Mouse (Mus musculus): Measurements from ENCODE around the gene Uvrag.

The Uvrag gene

DNA sequence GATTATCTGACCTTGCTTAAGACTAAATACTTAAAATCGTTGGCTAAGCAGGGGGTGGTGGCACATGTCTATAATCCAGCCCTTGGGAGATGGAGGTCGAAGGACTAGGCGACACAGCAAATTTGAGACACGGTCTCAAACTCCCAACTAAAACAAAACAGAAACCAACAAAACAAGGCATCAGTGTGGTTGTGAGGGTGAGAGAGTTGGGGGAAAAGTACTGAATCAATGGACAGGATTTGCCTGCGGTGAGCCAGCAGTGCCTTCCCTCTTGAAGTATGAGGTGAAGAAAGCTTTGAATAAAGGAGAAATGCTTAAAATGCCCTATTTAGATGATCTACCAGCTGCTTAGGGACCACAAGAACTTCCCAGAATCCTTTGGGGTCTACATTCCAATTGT lies 247.8 kb downstream of the Uvrag start:
- DNase-seq (ENCODE audit: extremely low spot score) = no peak

- no peak for DNase-seq (ENCODE audit: extremely low spot score)
Observed at GRCm38 (mm10) chr7:98889211-98889610, 251.7 kb downstream of the Uvrag start.

- no peak for DNase-seq (ENCODE audit: extremely low spot score)
Observed at GRCm38 (mm10) chr7:98888810-98889209, 252.1 kb downstream of the Uvrag start.

DNA sequence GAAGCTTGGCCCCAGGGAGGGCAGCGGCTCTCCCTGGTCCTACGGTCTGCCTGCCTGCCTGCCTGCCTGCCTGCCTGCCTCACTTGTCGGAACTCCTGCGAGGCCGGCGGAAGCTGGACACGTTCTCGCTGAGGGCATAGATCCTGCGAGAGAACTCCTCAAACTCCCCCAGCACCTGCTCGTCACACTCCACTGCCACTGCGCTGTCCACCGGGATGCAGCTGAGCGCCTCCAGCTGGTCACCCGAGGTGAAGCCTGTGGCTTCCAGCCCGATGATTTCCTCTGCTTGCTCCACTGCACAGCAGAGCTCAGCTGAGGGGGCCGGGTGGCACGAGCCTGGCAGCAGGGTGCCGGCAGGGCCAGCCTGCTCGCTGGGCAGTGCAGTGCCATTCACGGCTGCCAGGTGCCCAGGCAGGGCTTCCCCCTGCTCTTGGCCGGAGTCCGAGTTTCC lies 253.1 kb downstream of the Uvrag start:
- DNase-seq (ENCODE audit: extremely low spot score) = no peak

DNA sequence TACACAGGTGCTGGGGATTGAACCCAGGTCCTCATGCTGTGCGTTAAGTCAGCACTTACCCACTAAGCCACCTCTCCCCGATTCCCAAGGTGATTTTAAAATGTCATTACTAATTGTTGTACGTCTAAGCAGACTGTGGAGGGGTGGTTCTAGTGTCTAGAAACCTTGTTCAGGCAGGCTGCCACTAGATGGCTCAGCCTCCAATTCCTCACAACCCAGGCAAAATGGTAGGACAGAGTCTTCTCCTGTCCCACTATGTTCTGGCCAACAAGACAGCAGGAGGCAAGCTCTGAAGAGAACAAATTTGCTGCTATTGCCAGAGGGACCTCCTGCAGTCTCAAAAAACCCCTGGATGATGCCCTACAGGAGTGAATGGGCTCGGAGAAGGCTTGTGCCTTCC lies 259.1 kb downstream of the Uvrag start:
- no peak for DNase-seq (ENCODE audit: extremely low spot score)

GRCm38 (mm10) chr7:98879176-98879575 lies 261.8 kb downstream of the Uvrag start:
- no peak for DNase-seq (ENCODE audit: extremely low spot score)

DNA sequence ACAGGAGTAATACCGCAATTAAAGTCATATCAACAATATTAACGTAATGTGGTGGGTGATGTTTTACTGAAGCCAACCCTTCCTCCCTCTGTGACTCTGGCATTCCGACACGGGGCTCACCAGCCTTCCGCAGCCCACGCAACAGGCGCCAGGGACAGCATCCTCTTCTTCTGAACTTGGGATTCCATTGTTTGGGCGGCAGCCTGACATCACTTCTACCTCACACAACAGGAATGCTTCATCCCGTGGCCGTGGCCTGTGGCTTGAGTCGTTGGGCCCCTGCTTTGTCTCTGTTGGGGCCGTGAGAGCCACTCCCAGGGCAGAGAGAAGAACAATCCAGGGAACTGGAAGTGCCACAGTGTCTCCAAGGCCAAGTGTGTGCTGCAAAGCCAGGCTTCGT lies 264.8 kb downstream of the Uvrag start:
- no peak for DNase-seq (ENCODE audit: extremely low spot score)

DNA sequence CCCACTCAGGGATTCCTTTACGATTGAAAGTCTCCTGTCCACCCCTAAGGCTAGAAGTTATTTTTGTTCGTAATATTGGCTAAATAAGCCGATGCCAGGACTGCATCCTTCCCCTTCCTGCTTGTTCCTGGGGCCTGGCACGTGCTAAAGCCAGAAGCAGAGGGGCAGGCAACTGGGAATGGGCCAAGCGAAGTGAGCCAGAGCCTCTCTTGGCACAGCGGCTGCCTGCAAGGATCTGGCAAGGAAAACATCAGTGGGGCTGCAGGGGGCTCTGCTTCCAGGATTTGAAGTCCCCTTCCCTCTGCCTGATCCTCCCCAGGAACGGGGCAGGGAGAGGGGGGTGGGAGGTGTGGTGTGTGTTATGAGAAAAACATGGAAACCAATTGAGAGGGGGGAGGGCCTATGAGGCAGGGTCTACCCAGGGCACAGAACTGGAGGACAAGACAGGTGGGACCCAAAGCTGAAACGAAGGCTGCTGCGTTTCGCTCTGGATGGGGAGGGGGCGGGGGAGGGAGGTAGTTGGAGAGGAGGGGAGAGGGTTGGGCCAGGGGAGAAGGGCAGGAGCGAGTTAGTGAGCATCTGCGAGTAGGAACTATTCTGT lies 265.5 kb downstream of the Uvrag start:
- DNase-seq (ENCODE audit: extremely low spot score) = no peak

DNA sequence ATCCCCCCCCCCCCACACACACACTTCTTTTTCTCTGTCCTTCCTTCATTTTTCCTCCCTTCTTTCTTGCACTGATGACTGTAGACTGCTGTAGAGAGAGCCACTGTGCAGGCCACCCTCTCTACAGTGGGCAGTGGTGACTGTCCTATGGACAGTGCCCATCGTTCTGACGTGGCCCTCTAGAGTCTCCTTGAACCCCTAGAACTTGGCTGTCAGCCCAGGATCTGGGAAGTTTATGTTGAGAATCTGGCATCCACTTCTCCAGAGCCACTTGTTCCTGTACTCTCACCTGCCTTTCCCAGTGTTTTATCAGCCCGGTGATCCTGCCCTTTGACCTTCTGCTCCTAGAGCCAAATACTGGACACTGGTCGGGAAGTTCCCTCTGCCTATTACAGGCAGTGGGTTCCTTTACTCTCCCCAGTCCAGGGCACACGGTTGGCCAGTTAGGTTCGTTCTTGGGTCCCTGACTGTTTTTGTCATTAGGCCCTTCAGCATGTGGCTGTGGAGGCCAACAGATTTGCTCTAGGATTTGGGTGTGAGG lies 266.5 kb downstream of the Uvrag start:
- DNase-seq (ENCODE audit: extremely low spot score) = no peak

DNA sequence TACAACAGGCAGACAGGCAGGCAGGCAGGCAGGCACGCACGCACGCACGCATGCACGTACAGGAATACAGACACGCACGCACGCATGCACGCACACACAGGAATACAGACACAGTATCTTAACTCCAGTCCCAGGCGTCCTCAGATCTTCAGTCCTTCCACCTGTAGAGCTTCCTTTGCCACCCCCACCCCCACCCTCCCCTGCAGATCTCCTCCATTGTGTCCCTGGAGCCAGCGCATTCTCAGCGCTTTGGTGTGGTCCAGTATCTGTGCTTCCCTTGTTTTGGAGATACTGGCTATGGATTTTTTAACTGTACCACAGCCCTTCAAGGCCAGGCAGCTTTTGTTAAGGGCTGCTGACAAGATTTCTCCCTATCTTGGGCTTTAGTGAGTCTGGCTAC lies 267.6 kb downstream of the Uvrag start:
- DNase-seq (ENCODE audit: extremely low spot score) = no peak

DNA sequence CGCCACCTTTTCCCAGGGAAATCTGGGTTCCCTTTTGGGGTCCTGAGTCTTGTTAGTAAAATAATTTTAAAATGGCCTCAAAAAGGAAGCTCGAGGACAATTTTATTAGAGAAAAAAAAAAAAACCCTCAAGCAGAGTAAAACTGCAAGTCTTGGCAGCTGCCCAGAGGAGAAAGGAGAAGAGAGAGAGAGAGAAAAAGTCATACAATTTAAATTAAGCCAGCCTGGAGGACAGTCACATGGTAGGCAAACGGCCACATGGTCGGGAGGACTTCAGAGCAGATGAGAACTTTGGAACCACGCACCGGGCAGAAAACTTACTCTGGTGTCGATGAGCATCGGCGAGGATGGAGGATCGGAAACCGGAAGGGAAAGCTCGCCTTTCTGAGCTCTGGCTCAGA lies 269.1 kb downstream of the Uvrag start:
- no peak for DNase-seq (ENCODE audit: extremely low spot score)

DNA sequence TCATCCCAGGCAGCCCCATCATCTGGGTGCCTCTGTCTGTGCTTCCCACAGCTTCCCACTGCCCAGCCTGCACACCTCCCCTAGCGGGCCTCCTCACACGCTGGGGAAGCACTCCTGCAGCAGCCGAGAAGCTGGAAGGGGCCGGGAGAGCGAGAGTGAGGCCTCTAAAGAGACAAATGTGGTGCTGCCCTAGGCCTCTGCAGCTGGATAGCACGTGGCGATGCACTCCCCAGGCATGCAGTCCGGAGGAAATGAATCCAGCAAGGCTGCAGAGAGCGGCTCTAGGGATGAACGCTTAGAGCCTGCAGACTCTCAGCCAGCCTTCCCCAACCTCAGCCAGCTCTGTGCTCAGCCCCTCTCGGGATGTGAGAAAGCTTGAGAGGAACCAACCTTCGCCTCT lies 270.1 kb downstream of the Uvrag start:
- DNase-seq (ENCODE audit: extremely low spot score) = peak; percentile 51

DNA sequence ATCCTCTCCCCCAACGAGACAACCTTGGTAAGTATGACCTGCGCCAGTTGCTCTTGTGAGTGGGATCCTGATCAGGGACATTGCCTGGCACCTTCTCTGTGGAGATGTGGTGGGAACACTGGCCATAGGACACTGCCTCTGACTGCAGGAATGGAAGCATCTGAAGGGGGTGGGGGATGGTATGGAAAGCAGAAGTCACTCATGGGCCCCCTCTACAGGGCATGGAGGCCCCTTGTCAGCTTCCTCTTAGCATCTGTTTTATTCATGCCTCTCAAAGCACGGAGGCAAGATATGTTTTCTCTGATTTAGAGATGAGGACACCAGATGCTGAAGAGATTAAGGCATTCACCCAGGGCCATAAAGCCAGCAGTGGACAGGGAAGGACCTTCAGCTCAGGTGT lies 271.9 kb downstream of the Uvrag start:
- no peak for DNase-seq (ENCODE audit: extremely low spot score)

DNA sequence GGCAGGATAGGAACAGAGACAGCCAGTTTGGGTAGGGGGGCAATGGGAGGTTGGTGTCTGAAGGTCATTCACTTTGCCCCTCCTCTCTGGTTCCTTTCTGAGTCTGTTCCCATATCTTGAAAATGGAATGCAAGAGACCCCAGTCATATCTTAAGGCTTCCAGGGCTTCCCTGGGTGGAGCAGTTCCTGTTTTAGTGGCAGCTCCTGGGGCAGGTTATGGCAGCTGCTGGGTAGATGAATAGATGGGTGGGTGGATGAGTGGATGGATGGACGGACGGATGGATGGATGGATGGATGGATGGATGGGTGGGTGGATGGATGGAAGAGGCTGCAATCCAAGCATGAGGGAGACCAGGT lies 273.2 kb downstream of the Uvrag start:
- no peak for DNase-seq (ENCODE audit: extremely low spot score)

DNA sequence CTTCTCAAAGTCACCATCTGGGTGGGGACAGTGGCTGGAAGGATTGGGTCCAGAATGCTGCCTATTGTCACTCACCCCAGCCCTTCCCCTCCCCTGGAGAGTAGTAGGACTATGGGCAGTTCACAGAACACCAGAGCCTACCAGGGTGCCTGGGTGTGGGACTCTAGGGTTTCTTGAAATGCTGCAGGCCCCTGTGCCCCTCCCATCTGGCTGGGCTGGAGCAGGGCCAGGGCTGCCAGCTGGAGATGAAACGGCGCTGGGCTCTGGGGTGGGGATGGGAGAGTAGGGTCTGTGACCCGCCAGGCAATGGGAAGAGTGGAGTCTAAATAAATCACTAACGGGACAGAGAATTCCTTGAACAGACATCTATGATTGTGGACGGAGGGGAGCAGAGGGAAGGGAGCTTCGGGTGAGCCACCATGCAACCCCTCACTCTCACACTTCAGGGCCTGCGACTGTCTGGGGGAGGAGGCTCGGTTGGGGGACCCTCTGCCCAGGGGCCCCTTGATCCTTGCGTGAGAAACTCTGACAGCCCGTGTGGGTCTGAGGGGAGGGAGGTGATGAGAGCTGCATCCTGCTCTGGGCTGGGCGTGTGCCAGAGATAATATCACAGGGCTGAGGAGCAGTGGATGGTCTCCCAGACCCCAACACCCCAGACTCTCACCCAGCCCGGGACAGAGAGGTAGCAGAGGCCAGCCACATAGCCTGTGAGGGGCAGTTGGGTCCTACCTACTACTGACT lies 273.7 kb downstream of the Uvrag start:
- DNase-seq (ENCODE audit: extremely low spot score) = no peak

GRCm38 (mm10) chr7:98863969-98864718 lies 276.8 kb downstream of the Uvrag start:
- no peak for DNase-seq (ENCODE audit: extremely low spot score)

DNA sequence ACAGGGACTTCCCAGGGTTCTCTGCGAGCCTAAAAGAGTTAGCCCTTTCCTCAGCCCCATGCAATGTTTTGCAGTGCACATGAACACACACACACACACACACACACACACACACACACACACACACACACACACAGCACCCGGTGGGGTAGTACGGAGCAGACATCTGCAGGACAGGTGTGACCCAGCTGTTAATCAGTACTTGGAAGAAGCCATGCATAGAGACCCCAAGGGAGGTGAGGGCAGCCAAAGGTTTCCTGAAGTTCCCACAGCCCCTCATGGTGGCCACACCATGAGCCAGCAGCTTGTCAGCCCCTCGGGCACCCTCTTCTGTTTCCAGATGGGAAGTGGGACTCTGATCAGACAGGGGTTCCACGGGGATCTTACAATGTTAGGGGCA lies 277.9 kb downstream of the Uvrag start:
- DNase-seq (ENCODE audit: extremely low spot score) = no peak

GRCm38 (mm10) chr7:98861002-98861401 lies 279.9 kb downstream of the Uvrag start:
- DNase-seq (ENCODE audit: extremely low spot score) = no peak

DNA sequence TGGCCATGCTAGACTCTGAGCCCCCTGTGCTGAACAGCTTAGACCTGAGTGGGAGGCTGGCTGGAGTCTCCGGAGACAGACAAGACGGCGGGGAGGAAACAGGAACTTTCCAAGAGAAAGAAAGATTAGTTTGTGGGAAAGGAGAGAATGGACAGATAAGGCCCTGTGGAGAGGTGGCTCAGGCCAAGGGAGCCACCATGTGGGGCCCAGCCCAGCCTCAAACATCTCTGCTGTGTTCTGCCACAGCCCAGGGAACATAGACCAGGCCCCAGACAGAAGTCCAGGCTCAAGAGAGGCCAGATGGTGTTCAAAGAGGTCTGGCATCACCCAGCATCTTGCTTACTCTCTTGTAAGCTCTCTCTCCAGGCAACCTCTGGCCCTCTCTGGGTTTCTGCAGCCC lies 283.8 kb downstream of the Uvrag start:
- no peak for DNase-seq (ENCODE audit: extremely low spot score)

DNA sequence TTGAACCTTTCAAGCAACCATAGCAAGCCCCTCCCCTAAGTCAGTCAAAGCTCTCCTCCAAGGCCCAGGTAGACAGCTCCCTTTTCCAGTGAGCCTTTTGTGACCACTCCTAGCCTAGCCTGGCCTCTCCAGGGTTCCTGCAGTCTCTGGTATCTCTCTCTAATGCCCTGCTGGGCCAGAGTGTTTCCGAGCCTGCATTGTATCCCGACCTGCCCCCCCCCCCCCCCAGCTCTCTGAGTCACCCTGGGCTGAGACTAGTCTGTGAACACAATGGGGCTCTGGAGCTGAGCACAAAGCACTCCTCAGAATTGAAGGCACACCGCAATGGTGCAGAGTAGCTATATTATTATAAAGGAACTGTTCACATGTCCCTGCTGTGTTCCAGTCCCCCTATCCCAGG lies 284.8 kb downstream of the Uvrag start:
- DNase-seq (ENCODE audit: extremely low spot score) = no peak

- DNase-seq (ENCODE audit: extremely low spot score) = no peak
Observed at GRCm38 (mm10) chr7:98855388-98855787, 285.6 kb downstream of the Uvrag start.

GRCm38 (mm10) chr7:98853806-98854205 lies 287.1 kb downstream of the Uvrag start:
- DNase-seq (ENCODE audit: extremely low spot score) = no peak

Data from embryo, embryonic 9.5 days (tissue).